Mouse (Mus musculus) intestine, embryonic 15.5 days (tissue): ENCODE data around the gene Ficd. TPM values are rescaled to one million over a fixed set of nuclear protein-coding genes. Genes with fewer than 3 reads are reported as not detected.

Source experiments
- ATAC-seq: fragments of 200-750 bp; cut with Nextera tagmentation; 2 replicates; pipeline ENCODE4 v1.8.0; 2017; ENCODE audit warnings: moderate TSS enrichment, moderate library complexity
- H3K27ac ChIP-seq: fragments of 300-500 bp; sonication (generic); 2 replicates; pipeline ENCODE4 v1.5.1; 2015; ENCODE audit warnings: mild to moderate bottlenecking, inconsistent platforms
- H3K27me3 ChIP-seq: fragments of 300-500 bp; sonication (generic); replicated peaks from 2 replicates; pipeline ENCODE4 v1.6.1; 2015; ENCODE audit warnings: inconsistent platforms
- H3K36me3 ChIP-seq: fragments of 300-500 bp; sonication (generic); 2 replicates; pipeline ENCODE4 v1.6.1; 2015; ENCODE audit warnings: inconsistent platforms
- H3K4me1 ChIP-seq: fragments of 300-500 bp; sonication (generic); replicated peaks from 2 replicates; pipeline ENCODE4 v1.6.1; 2015; ENCODE audit warnings: inconsistent platforms
- H3K4me2 ChIP-seq: fragments of 300-500 bp; sonication (generic); replicated peaks from 2 replicates; pipeline ENCODE4 v1.6.1; 2015; ENCODE audit warnings: mild to moderate bottlenecking, inconsistent platforms
- H3K4me3 ChIP-seq: fragments of 300-500 bp; sonication (generic); replicated peaks from 2 replicates; pipeline ENCODE4 v1.5.1; 2015; ENCODE audit warnings: inconsistent platforms
- H3K9ac ChIP-seq: fragments of 300-500 bp; sonication (generic); 2 replicates; pipeline ENCODE4 v1.6.1; 2015; ENCODE audit warnings: inconsistent platforms
- H3K9me3 ChIP-seq: fragments of 300-500 bp; sonication (generic); 2 replicates; pipeline ENCODE4 v1.6.1; 2016; ENCODE audit warnings: inconsistent platforms
- WGBS: fragments of 180-500 bp; shearing (Covaris S2); methylation state at CpG from one replicate; pipeline ENCODE4 v1.1.7; 2015; 5-methylcytosine and 5-hydroxymethylcytosine counted together
- polyA plus RNA-seq: library from polyadenylated mRNA; unstranded; fragments of >200 nt; fragmentation: Nextera tagmentation; extraction: Ambion mirVana; gene quantifications from 2 replicates; pipeline ENCODE4 v1.2.1, GENCODE M21; 2015

The Ficd gene
- polyA plus RNA-seq, 1 experiment from 2014 or later = 5.4 TPM

DNA sequence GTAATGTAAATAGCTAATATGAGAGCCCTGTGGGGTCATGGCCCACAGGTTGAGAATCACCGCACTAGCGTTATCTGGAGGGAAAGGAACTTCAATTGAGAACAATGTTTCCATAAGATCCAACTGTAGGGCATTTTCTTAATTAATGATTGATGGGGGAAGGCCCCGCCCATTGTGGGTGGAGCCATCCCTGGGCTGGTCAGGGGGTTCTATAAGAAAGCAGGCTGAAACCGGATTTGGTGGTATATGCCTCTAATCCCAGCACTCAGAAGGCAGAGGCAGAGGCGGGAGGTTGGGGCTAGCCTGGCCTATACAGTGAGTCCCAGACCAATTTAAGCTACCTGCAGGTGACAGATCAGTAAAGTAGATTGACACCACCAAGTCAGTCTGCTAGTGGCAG lies 1.2 kb upstream of the Ficd start:
- WGBS = 63% methylated on average over 5 of the region's 5 CpGs

GRCm38 (mm10) chr5:113735023-113735344 lies 619 bp upstream of the Ficd start:
- Histone ChIP-seq H3K36me3 (peaks cover 13% of the 10 kb centered on the region), H3K9ac (peak overlapping the region; percentile 18; the same call in 1 of the 2 replicates), H3K4me3 (peak overlapping the region; percentile 65), H3K4me1 (peaks cover 17% of the 10 kb centered on the region), H3K27ac (peak overlapping the region; percentile 65), H3K27me3 (0 out of 2 replicates have a peak, but pooled peaks cover 2% of the 10 kb centered on the region), H3K4me2 (peak overlapping the region; percentile 59), H3K9me3 (no peaks in the 10 kb centered on the region)
- WGBS = 20% methylated on average over 7 of the region's 7 CpGs
- no peak for ATAC-seq

More for the DNA sequence above, 1.2 kb upstream of the Ficd start:
- Histone ChIP-seq H3K9me3 (no peaks in the 10 kb centered on the region), H3K4me1 (peaks cover 17% of the 10 kb centered on the region), H3K27ac (no peak overlapping the region), H3K36me3 (peaks cover 9% of the 10 kb centered on the region), H3K4me3 (no peak overlapping the region), H3K9ac (no peak overlapping the region), H3K27me3 (0 out of 2 replicates have a peak, but pooled peaks cover 2% of the 10 kb centered on the region), H3K4me2 (no peak overlapping the region)
- no peak for ATAC-seq

- no peak; the same call in 1 of the 2 replicates for ATAC-seq
- Histone ChIP-seq H3K9me3 (no peaks in the 10 kb centered on the region), H3K4me3 (peak overlapping the region; percentile 65), H3K27ac (peak overlapping the region; percentile 91), H3K4me2 (peak overlapping the region; percentile 71), H3K9ac (peak overlapping the region; percentile 64), H3K27me3 (no peaks in the 10 kb centered on the region), H3K36me3 (peaks cover 18% of the 10 kb centered on the region), H3K4me1 (peaks cover 17% of the 10 kb centered on the region)
- WGBS = 5% methylated on average over 10 of the region's 10 CpGs
These were observed 505 bp downstream of the Ficd start for GRCm38 (mm10) chr5:113736113-113736502.

DNA sequence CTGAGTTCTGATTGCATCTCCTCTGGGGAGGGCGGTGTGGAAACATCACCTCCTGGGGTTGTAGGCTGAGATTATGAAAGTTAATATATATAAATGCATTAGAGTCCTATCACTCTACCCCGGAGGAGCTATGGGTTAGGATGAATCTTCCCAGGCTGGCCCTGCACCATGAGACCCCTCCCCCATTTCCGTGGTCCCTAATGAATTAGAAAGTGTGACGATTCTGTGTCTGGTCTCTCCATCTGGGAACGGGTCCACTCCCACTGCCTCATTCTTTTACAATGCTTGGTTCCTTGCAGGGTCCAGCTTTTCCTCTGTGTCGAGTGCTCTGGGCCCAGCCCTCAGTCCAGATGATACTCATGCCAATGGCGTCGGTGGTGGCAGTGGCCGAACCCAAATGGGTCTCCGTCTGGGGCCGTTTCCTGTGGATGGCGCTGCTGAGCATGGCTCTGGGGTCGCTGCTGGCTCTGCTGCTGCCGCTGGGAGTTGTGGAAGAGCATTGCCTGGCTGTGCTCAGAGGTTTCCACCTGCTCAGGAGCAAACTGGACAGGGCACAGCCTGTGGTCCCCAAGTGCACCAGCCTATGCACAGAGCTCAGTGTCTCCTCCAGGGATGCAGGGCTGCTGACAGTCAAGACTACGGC lies 1.0 kb downstream of the Ficd start:
- no peaks in the 10 kb centered on the region for H3K27me3 ChIP-seq
- 36% methylated on average over 15 of the region's 15 CpGs for WGBS
- ATAC-seq = no peak
- H3K4me2 ChIP-seq = peak overlapping the region; percentile 71
- H3K9ac ChIP-seq = peak overlapping the region; percentile 64
- H3K4me1 ChIP-seq = peaks cover 17% of the 10 kb centered on the region
- H3K27ac ChIP-seq = 0 out of 2 replicates have a peak overlapping the region, but pooled peaks have one; percentile 91
- H3K4me3 ChIP-seq = peak overlapping the region; percentile 65
- peaks cover 19% of the 10 kb centered on the region for H3K36me3 ChIP-seq
- no peaks in the 10 kb centered on the region for H3K9me3 ChIP-seq

- H3K36me3 ChIP-seq = peaks cover 24% of the 10 kb centered on the region
- no peak overlapping the region for H3K27ac ChIP-seq
- 87% methylated on average over 11 of the region's 11 CpGs for WGBS
- no peaks in the 10 kb centered on the region for H3K9me3 ChIP-seq
- H3K9ac ChIP-seq = no peak overlapping the region
- no peak overlapping the region for H3K4me3 ChIP-seq
- no peak for ATAC-seq
- H3K4me2 ChIP-seq = no peak overlapping the region
- peaks cover 17% of the 10 kb centered on the region for H3K4me1 ChIP-seq
- no peaks in the 10 kb centered on the region for H3K27me3 ChIP-seq
These were observed 2.1 kb downstream of the Ficd start for GRCm38 (mm10) chr5:113737607-113738237.

- no peaks in the 10 kb centered on the region for H3K4me1 ChIP-seq
- no peaks in the 10 kb centered on the region for H3K27me3 ChIP-seq
- H3K36me3 ChIP-seq = peaks cover 96% of the 10 kb centered on the region
- H3K27ac ChIP-seq = no peak overlapping the region
- 94% methylated on average over 5 of the region's 5 CpGs for WGBS
- H3K4me3 ChIP-seq = no peak overlapping the region
- H3K4me2 ChIP-seq = no peak overlapping the region
- H3K9me3 ChIP-seq = no peaks in the 10 kb centered on the region
- ATAC-seq = no peak
- no peak overlapping the region for H3K9ac ChIP-seq
These were observed 12.0 kb downstream of the Ficd start for GRCm38 (mm10) chr5:113747629-113748028.

DNA sequence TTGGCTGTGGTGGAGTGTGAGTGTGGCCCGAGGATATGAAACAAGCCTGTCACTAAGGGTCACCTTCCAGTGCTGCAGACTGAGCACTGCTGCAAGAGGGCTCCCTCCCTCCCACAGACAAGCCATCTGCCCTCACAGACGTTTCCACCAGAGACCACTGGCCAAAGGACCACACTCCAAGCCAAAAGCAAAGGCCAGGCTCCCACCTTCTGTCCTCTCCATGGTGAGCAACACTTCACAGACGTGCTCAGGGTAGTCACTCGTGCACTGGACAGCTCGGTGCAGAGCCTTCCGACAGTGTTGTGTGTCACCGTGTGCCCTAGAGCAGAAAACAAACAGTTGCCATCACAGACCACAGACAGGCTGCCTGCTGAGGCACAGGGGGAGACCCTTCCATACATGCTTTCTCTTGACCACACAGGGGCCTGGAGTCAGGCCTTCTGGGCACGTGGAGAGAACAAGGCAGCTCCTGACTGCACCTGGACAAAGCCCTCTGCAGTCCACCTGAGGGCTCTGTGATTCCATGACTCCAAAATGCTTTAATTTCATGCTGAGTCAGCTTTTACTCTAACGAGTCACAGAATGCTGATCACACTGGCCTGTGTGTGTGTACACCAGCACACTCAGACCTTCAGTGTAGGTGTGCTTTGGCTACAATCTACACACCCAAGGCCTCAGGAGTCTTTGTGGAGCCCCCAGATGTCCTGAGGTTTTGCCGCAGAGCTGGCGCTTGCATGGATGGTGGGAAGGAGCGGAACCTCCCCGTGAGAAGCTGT lies 13.1 kb downstream of the Ficd start:
- ATAC-seq = no peak
- Histone ChIP-seq H3K4me1 (no peaks in the 10 kb centered on the region), H3K27ac (no peak overlapping the region), H3K9me3 (no peaks in the 10 kb centered on the region), H3K4me3 (no peak overlapping the region), H3K9ac (no peak overlapping the region), H3K36me3 (peaks cover 96% of the 10 kb centered on the region), H3K27me3 (no peaks in the 10 kb centered on the region), H3K4me2 (no peak overlapping the region)
- WGBS = 93% methylated on average over 13 of the region's 13 CpGs

DNA sequence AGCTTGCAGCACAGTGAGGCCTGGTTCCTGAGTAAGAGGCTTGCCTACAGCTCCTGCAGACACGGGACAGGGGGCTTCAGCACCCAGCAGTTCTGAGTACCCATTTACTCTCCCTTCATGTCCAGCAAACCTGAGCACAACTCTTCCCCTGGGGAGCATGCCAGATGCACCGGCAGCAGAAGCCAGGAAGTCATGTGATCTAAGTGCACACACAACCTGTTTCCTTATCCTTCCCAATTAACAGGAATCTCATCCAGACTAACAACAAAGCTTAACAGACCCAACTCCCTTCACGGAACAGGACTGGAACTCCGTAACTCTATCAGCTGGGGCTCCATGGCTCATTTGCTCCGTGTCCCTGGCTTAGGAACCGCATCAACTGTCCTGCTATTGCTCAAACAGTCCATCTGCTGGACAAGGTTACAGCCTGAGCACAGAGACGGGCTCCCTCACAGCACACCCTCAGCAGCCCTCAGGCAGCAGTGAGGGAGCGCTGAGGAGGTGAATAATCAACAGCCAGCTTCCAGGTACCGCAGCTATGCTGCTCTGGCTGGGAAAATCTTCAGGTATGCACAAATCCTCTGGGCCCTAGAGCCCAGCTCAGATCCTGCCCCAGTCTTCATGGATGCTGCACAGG lies 16.0 kb downstream of the Ficd start:
- WGBS = 86% methylated on average over 9 of the region's 9 CpGs
- Histone ChIP-seq H3K4me3 (no peak overlapping the region), H3K27me3 (no peaks in the 10 kb centered on the region), H3K9me3 (no peaks in the 10 kb centered on the region), H3K36me3 (peaks cover 93% of the 10 kb centered on the region), H3K4me2 (no peak overlapping the region), H3K27ac (no peak overlapping the region), H3K4me1 (no peaks in the 10 kb centered on the region), H3K9ac (no peak overlapping the region)
- no peak for ATAC-seq

DNA sequence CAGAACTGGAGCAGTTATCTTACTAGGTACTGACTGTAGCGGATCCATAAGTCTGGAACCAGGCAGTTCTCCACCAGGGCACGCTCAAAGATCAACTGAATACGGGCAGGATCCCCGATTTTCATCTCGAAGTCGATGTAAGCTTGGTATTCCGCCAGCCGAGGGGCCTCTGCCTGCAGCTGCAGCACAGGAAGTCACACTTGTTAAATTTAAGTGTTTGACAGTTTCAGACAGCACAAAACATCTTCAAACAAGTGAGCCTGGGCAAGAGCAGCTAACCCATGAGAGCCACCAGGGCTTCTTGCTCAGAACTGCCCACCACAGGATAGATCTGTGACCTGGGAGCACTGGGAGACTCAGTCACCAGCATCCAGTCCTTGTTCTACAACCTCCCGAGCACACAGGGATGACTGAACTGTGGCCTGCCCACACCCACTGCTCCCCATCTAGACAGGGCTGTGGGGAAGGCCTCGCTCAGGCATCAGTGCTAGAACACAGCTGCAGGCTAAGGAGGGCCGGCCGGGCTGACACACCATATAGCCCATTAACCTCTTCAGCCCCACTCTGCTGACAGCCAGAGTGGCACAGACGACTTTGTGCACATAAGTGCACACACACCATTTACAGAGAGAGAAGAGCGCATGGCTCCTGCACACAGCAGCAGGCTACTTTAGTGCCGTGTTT lies 19.9 kb downstream of the Ficd start:
- Histone ChIP-seq H3K9ac (no peak overlapping the region), H3K4me3 (no peak overlapping the region), H3K4me2 (no peak overlapping the region), H3K27ac (no peak overlapping the region), H3K27me3 (no peaks in the 10 kb centered on the region), H3K9me3 (no peaks in the 10 kb centered on the region), H3K4me1 (no peaks in the 10 kb centered on the region), H3K36me3 (peaks cover 85% of the 10 kb centered on the region)
- 82% methylated on average over 15 of the region's 15 CpGs for WGBS
- ATAC-seq = no peak

DNA sequence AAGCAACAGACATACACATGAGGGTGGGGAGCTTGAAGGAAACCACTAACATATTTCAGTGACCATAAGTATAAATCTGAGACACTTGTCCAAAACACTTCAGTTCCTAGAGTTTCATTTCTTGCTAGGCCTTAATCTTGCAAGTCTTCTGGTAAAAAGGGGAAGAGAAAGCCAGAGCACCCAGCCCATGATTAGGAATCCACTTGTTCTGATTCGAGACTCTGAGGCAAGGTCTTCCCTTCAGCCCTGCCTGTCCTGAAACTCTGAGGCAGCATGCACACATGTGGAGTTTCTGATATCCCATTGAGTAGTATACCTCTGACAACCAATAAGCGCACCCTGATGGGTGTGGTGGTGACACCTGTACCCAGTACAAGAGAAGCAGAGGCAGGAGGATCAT lies 26.0 kb downstream of the Ficd start:
- WGBS = 94% methylated on average over 2 of the region's 2 CpGs
- H3K9ac ChIP-seq = no peak overlapping the region
- no peak overlapping the region for H3K4me2 ChIP-seq

GRCm38 (mm10) chr5:113764426-113764825 lies 28.8 kb downstream of the Ficd start:
- Histone ChIP-seq H3K4me3 (no peak overlapping the region), H3K36me3 (peaks cover 46% of the 10 kb centered on the region), H3K9me3 (no peaks in the 10 kb centered on the region), H3K27me3 (no peaks in the 10 kb centered on the region), H3K4me2 (no peak overlapping the region), H3K27ac (no peak overlapping the region), H3K4me1 (0 out of 2 replicates have a peak, but pooled peaks cover 3% of the 10 kb centered on the region), H3K9ac (no peak overlapping the region)
- WGBS = 92% methylated on average over 7 of the region's 7 CpGs
- no peak for ATAC-seq

More for the DNA sequence above, 26.0 kb downstream of the Ficd start:
- Histone ChIP-seq H3K9me3 (no peaks in the 10 kb centered on the region), H3K4me3 (no peak overlapping the region), H3K27ac (no peak overlapping the region), H3K4me1 (no peaks in the 10 kb centered on the region), H3K36me3 (peaks cover 56% of the 10 kb centered on the region), H3K27me3 (no peaks in the 10 kb centered on the region)
- no peak for ATAC-seq
